Mouse (Mus musculus) stomach, postnatal 0 days (tissue): ENCODE data around the gene Noct.

Experiments
- CTCF ChIP-seq: IDR thresholded peaks from 2 replicates; pipeline ENCODE4 v1.5.1; 2016; ENCODE audit warnings: antibody characterized with exemption, low read depth, mild to moderate bottlenecking, moderate library complexity
- EP300 ChIP-seq: optimal IDR thresholded peaks from 2 replicates; pipeline ENCODE3; 2016; ENCODE audit warnings: antibody characterized with exemption

GRCm38 (mm10) chr3:51258070-51258469 is 33.8 kb downstream of the Noct start:
- TF ChIP-seq EP300 (no peak), CTCF (no peak)
